Comparison of ENCODE assay signal across 21 mouse cellular contexts in genomic region chr9:30539858-30540257, GRCm38 (mm10).
DNase-seq lines count a peak whose midpoint lies in the region; TF ChIP-seq lines count a peak whose summit lies in the region.
"Had no signal": no experiment of that assay in that cellular context is flagged by ENCODE, and none has a peak within 500 bp of the region (broad histone marks: within the 10 kb centered on the region; RNA-seq: fewer than 3 reads in every experiment).

No protein-coding gene starts in this region.

- DNase-seq in adipocyte (ENCODE audit: low spot score) = peak; percentile 36
- DNase-seq in fat pad, adult 2 months (ENCODE audit: extremely low read depth, low read depth, low spot score) = peak; percentile 69
- no peak for DNase-seq in cerebellum, postnatal 14 days
- no peak for DNase-seq in thymus, postnatal 0 days (ENCODE audit: low spot score)
- no peak for DNase-seq in gastrocnemius, adult 18-20 months (ENCODE audit: low spot score)
- DNase-seq: adrenal gland, adult 2 months; adrenal gland, postnatal 10 days; adrenal gland, postnatal 25 days; B cell, adult 2 months; cerebellum, adult 11-12 months; cerebellum, adult 9-10 months; cerebellum, postnatal 25 days; forebrain, postnatal 0 days had no signal

- no peaks in the 10 kb centered on the region for H3K36me3 ChIP-seq in myocyte (ENCODE audit: control insufficient read depth, insufficient read depth)
- H3K36me3 ChIP-seq: embryonic facial prominence, embryonic 10.5 days; embryonic facial prominence, embryonic 12.5 days; forebrain, embryonic 15.5 days; G1E had no signal

- H3K27me3 ChIP-seq in myocyte (ENCODE audit: control insufficient read depth, insufficient read depth, insufficient read length) = no peaks in the 10 kb centered on the region
- H3K27me3 ChIP-seq: CH12.LX; embryonic facial prominence, embryonic 12.5 days; forebrain, embryonic 13.5 days; forebrain, embryonic 15.5 days; Patski had no signal

- H3K4me2 ChIP-seq in myocyte (ENCODE audit: low read depth) = no peak overlapping the region
- H3K4me2 ChIP-seq: embryonic facial prominence, embryonic 12.5 days; forebrain, embryonic 13.5 days; forebrain, embryonic 15.5 days had no signal

- H3ac ChIP-seq in myocyte (ENCODE audit: control insufficient read depth, insufficient read length) = no peak overlapping the region

- no peaks in the 10 kb centered on the region for H3K79me2 ChIP-seq in myocyte (ENCODE audit: control insufficient read depth, insufficient read depth)

- no peak for TF ChIP-seq POLR2A in myocyte (IDR thresholded peaks at IDR 0.05; ENCODE audit: insufficient read length, low read depth)

- no peak overlapping the region for H3K4me3 ChIP-seq in myocyte
- H3K4me3 ChIP-seq: embryonic facial prominence, embryonic 10.5 days; embryonic facial prominence, embryonic 12.5 days; forebrain, embryonic 13.5 days; forebrain, embryonic 15.5 days had no signal

TF ChIP-seq in myocyte, 11 proteins besides CTCF, POLR2A, EP300 and RAD21:
- TF ChIP-seq MAX (IDR thresholded peaks at IDR 0.05; ENCODE audit: low read depth) (no peak), CEBPB (IDR thresholded peaks at IDR 0.05; ENCODE audit: insufficient read depth, poor library complexity, severe bottlenecking) (peak; percentile 47; the same call in 1 of the 2 replicates)

Comparison
In these comparisons a context has a peak if more than half of its experiments do, and no peak if none do; other contexts are left out.
1. DNase-seq: peak in adipocyte (single experiment) and fat pad, adult 2 months (single experiment); none in cerebellum, postnatal 14 days (0 of 2), thymus, postnatal 0 days (single experiment) and gastrocnemius, adult 18-20 months (single experiment).